Mouse (Mus musculus) mesoderm, embryonic 11.5 days (tissue): ENCODE results near the gene Pik3r3.
"Not testable (repeated sequence)": the region's sequence is repeated elsewhere in the genome, so short reads cannot be mapped to it uniquely, and the experiment has no call there.

Experiments
- DNase-seq: peaks from one replicate; pipeline ENCODE4 v3.0.0-alpha.2; 2012; ENCODE audit warnings: low read depth, low spot score

Pik3r3 gene

GRCm38 (mm10) chr4:116221140-116221851 lies at the start of gene Pik3r3:
Gene Pik3r3, plus strand, starts transcription at chr4:116221618.
- DNase-seq: peak; percentile 99

- no peak for DNase-seq
These were observed 48.3 kb upstream of the Pik3r3 start, which contains the start of the genes 1700042G07Rik and Gm49337 for GRCm38 (mm10) chr4:116173072-116173471. Gene 1700042G07Rik, plus strand, starts transcription at chr4:116173372. Gene Gm49337, plus strand, starts transcription at chr4:116173384.

DNA sequence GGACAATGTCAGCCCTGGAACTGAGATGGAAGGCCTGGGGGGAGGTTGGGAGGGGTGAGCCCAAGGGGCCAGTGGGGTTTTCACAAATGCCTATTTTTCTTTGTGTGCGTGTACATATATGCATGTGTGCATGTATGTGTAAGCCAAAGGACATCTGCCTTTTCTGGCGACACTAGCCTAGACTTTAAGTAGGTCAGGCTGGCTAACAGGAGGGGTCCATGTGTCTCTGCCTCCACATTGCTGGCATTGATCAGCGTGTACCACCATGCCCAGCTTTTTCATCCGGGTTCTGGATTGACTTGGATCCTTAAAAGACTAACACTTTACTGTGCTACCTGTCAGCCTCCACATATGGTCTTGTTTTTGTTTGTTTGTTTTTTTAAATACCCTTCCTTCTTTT lies 47.7 kb upstream of the Pik3r3 start:
- DNase-seq: no peak

- DNase-seq: no peak
These were observed 46.8 kb upstream of the Pik3r3 start for GRCm38 (mm10) chr4:116174466-116175116.

- no peak for DNase-seq
These were observed 46.3 kb upstream of the Pik3r3 start for GRCm38 (mm10) chr4:116175136-116175535.

DNA sequence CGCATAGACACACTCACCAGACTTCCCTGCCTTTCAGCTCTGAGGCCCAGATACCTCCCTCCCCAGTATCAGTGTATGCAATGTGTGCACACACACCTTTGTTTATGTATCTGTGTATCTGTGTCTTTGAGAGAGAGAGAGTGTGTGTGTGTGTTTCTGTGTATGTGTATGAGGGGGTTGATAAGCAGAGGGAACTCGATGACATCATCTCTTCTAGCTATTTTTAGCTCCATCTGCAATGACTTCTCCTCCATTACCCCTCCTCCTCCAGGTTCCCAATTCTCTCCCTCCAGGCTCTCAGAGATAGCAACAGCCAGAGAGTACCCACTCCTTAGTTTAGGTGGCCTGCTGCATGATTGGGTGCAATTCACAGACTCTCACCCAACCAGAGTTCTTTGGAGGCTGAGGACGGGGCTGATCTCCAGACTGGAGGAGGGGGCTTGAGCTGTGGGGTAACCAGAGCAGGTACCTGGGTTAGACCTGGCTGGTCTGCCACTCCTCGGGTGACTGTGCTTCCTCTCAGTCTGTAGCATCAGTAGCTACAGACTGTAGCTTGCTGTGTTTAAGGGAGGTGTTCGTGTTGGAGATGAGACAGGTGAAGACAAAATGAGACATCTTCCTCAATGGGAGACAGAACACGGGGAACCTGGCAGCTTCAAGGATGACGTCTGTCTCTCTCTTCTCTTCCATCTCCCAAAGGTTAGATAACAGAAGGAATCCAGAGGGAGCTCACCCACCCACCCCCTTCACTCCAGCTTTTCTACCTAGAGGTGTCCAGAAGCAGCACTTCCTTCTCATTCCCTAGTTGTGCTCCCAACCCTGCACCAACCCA lies 45.5 kb upstream of the Pik3r3 start:
- no peak for DNase-seq

DNA sequence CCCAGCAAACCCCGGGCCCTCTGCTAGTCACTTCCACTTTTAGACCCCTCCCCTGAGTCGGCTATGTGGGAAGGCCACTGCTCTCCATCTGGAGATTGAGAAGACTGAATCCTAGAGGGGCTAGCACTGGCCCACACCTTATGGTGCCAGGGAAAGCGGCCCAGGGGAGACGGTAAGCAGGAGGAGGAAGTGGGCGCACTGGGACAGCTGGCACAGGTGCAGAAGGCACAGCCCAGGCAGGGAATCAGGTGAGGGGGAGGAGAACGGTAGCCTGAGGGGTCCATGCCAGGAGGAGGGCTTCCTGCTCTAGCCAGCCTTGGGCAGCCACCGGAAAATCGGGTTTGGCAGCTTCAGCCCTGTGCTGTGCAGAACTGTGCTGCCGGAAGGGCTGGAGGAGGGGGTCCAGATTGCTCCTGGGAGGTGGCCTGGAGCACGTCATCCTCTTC lies 44.9 kb upstream of the Pik3r3 start:
- DNase-seq: peak; percentile 36

DNA sequence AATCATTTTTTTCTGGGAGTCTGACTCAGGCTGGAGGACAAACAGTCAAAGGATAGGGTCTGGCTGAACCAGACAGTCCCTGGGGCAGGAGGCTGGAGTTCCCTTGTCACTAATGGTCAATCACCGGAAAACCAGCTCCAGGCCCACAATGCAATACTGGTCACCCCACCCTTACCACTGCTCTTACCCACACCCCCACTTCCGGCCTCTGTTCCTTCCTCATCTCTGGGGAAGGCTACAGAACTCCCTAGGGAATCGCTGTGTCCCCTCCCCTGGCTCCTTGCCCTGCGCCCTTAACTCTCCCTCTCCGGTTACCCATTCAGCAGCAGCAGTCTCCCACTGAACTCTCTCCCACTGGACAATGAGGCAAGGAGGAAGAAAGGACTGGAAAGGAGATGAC lies 44.3 kb upstream of the Pik3r3 start:
- DNase-seq: no peak

DNA sequence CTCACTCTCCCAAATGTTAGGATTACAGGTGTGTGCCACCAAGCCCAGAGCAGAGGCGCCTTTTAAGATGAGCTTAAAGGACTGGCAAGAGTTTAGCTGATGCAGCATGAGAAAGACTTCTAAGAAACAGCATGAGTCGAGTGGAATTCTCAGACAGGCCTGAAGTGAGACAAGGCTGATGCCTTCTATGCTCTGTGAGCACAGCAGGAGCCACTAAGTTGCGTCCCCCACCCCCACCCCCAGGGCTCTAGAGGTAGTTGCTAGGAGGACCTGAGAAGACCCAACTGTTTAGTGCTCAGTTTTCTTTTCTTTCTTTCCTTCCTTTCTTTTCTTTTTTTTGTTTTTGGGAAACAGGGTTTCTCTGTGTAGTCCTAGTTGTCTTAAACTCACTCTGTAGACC lies 39.3 kb upstream of the Pik3r3 start:
- no peak for DNase-seq

- DNase-seq: peak; percentile 40
These were observed 38.7 kb upstream of the Pik3r3 start for GRCm38 (mm10) chr4:116182745-116183144.

GRCm38 (mm10) chr4:116185083-116185482 lies 36.3 kb upstream of the Pik3r3 start:
- no peak for DNase-seq

- no peak for DNase-seq
These were observed 29.1 kb upstream of the Pik3r3 start for GRCm38 (mm10) chr4:116192286-116192835.

GRCm38 (mm10) chr4:116193583-116194383 lies 27.6 kb upstream of the Pik3r3 start:
- no peak for DNase-seq

GRCm38 (mm10) chr4:116198422-116198821 lies 23.0 kb upstream of the Pik3r3 start:
- DNase-seq: no peak

- DNase-seq: no peak
These were observed 17.0 kb upstream of the Pik3r3 start for GRCm38 (mm10) chr4:116204422-116204821.

DNA sequence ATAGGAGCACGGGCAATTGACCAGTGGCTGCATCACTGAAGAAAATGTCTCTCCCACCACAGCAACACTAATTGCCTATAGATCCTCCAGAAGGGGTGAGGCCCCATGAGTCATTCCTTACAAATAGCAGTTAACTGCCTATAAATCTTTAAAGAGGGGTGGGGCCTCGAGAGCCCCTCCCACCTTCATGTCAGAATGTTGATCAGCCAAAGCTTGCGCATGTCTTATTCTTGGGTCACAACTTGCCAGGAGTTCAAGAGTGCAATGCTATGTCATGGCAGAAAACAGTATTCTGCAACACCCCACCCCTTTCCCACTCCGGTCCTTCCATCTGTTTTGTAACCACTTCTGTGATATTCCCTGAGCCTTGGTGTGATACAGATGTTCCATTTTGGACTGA lies 14.9 kb upstream of the Pik3r3 start:
- DNase-seq: peak; percentile 9

DNA sequence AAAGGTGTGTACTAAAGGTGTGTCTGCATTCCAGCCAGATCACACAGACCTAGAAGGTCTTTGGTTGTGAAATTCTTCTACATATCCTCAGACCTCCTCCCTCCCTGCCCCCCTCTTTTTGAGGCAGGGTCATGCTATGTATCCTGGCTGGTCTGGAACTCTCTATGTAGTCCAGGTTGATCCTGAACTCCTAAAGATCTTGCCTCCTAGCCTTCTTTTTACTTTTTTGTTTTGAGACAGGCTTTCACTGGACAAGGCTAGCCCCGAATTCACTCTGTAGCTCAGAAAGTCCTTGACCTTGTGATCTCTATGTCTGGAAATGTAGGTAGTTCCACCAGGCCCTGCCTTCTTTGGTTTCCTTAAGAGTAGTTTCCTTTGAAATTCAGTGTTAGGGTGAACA lies 12.5 kb upstream of the Pik3r3 start:
- DNase-seq: no peak

DNA sequence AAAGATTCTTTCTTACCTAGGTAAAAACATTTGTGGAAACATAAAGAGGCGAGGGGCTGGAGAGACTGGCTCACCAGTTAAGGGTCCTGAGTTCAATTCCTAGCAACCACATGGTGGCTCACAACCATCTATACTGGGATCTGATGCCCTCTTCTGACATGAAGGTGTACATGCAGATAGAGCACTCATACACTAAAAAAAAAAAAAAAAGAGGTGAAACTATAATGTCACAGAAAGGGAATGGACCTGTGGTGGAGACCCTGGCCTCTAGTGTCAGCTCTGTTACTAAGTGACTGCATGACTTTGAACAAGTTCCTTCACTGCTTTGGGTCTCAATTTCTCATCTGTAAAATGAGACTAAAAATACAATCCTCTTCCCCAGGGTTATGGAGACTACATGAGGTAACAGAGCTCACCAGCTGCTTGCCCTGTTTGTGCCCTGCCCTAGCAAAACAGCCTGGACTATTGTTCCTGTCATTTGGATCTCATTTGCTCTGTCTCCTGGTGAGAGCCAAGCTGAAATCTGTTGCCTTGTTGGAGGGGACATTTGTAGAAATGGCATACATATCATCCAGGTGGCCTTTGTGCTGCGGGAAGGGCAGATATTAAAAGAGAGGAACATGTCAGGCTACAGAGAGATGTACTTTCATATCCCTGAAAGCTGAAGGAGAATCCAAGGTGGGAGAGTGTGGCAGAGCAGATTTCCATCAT lies 5.4 kb upstream of the Pik3r3 start:
- no peak for DNase-seq

- DNase-seq: no peak
These were observed 4.4 kb upstream of the Pik3r3 start for GRCm38 (mm10) chr4:116217046-116217445.

GRCm38 (mm10) chr4:116217661-116218060 lies 3.8 kb upstream of the Pik3r3 start:
- not testable (repeated sequence) for DNase-seq
